Mouse (Mus musculus): Measurements from ENCODE around the gene Gimap7.

DNA sequence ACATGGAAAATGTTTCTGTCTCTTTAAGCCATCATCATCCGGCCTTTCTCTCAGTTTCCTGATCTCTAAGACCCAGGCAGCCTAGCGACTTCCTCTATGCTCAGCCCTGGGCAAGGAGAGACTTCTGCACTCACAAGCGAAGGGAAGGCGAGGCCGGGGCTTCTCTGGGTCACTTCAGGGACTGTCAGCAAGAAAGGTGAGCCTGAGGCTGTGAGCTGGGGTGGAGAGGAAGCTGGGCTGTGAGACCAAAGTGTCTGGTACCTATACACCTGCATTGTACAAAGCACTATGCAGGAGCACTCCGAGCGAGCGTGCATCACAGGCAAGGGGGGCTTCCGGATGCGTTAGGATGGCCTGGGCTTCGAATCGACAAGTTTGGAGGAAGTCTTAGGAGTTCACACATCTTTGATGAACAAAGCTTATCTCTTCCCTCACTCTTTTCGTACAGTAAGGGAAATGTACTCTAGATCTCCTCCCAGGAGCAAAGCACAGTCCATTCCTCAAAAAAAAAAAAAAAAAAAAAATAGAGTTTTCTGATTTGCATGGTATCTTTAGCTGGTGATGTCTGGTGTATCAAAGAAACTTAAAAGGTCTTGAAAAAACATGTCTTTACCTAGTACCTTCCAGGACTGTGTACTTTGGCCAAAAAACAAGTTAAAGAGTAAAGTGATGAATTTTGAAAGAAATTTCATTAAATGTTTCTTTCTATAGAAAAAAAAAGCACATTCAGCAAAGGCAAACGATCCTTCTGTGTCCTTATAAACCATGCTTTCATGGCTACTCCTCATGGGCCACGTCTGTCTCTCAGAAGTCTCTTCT is 20.7 kb downstream of the Gimap7 start, which contains the start of gene Gimap1:
- no peak for TF ChIP-seq TAL1 (IDR thresholded peaks at IDR 0.05; ENCODE audit: low read length)
- no peak for TF ChIP-seq GATA1 (IDR thresholded peaks at IDR 0.05; ENCODE audit: low read length)
